Mouse (Mus musculus): ENCODE measurements around the gene Mcm2.

DNA sequence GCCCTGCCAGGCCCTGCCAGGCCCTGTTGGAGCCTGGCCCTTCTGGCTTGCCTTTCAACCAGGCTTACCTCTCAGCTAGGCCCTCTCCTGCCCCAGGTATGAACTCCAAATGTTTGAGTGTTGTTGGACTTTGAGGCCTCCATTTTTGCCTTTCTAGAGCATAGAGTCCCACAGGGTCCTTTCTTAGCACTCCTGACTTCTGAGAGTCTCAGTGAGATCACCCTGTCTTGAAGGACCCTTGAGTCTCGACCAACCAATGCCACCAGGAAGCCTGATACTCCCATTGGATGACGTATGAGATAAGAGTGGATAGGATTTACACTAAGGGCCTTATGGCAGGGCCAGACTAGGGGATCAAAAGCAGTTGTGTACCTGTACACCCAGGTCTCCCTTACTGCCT is 32.9 kb upstream of the Mcm2 start:
- TF ChIP-seq POLR2A (IDR thresholded peaks at IDR 0.05; ENCODE audit: borderline replicate concordance, low read depth, low read length) (no peak), CTCF (IDR thresholded peaks at IDR 0.05; ENCODE audit: low read depth, low read length) (no peak)

Measured in bone marrow macrophage, adult 2 months (primary cell).